Mouse (Mus musculus) cortical plate, adult 2 months (tissue): ENCODE data around the gene Ssr1. TPM values are rescaled to one million over a fixed set of nuclear protein-coding genes. Genes with fewer than 3 reads are reported as not detected.

Experiments
- H3K27ac ChIP-seq: fragments of 200-500 bp; 2 replicates; pipeline ENCODE4 v1.5.1; 2012; ENCODE audit warnings: low read length, control low read depth, inconsistent platforms; ENCODE audit not compliant: insufficient read depth
- H3K4me1 ChIP-seq: fragments of 200-500 bp; 2 replicates; pipeline ENCODE4 v1.6.1; 2011; ENCODE audit warnings: low read length; ENCODE audit not compliant: control insufficient read depth, insufficient read depth
- H3K4me3 ChIP-seq: fragments of 200-500 bp; 2 replicates; pipeline ENCODE4 v1.5.1; 2011; ENCODE audit warnings: mild to moderate bottlenecking, low read length, control low read depth; ENCODE audit not compliant: insufficient read depth
- CTCF ChIP-seq: fragments of 200-500 bp; IDR thresholded peaks from 2 replicates; pipeline ENCODE4 v1.5.1; 2011; ENCODE audit warnings: mild to moderate bottlenecking, control low read depth, low read length; ENCODE audit not compliant: insufficient read depth; ENCODE audit errors: extremely low read depth
- POLR2A ChIP-seq: fragments of 200-500 bp; IDR thresholded peaks from 2 replicates; pipeline ENCODE4 v1.6.1; 2011; ENCODE audit warnings: mild to moderate bottlenecking, low read length, control low read depth; ENCODE audit not compliant: insufficient read depth; ENCODE audit errors: extremely low read depth
- polyA plus RNA-seq: library from polyadenylated mRNA; depleted of rRNA; stranded (reverse); fragments of >200 nt; gene quantifications from 2 replicates; pipeline ENCODE4 v1.2.3, GENCODE M21; 2012

Ssr1 gene
- polyA plus RNA-seq, 1 experiment = 28.0 TPM

DNA sequence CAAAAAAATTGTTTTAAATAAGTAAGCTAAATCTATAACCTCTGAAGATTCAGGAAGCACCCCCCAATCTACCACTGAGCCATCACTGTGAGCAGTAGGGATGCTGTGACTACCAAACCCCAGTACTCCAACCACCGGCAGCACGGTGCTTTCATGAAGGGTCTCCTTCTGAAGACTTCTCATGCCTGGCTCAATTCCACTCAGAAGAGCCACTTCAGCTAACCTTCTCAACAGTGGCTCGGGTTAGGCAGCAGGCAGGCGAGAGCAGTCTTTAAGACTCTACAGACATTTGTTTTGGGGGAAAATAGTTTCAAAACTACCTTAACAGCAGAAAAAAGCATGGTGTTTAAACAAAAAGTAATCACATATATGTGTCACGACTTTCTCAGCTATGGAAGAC is 13.0 kb downstream of the Ssr1 start:
- Histone ChIP-seq H3K4me1 (no peaks in the 10 kb centered on the region), H3K4me3 (no peak overlapping the region), H3K27ac (no peak overlapping the region)
- TF ChIP-seq POLR2A = no peak
- TF ChIP-seq CTCF = no peak

DNA sequence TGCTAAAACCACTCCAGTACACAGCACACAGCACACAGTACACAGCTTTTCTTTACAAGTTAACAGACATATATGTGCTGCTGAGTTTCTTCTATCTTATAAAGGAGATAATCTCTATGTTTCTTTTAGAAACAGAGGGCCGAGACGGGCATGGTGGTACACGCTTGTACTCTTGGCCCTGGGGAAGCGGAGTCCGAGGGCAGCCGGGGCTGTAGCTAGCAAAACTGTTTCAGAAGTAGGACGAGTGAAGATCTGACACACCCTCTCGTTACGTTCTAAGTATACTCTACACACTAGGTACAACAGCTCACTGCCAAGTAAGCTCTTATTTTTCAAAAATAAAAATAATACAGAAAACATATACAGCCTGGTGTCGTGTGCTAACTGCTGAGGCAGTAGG is 13.7 kb downstream of the Ssr1 start:
- Histone ChIP-seq H3K27ac (no peak overlapping the region), H3K4me1 (no peaks in the 10 kb centered on the region), H3K4me3 (no peak overlapping the region)
- TF ChIP-seq CTCF (no peak), POLR2A (no peak)

- Histone ChIP-seq H3K4me3 (no peak overlapping the region), H3K27ac (no peak overlapping the region), H3K4me1 (no peaks in the 10 kb centered on the region)
- TF ChIP-seq CTCF (no peak), POLR2A (no peak)
These were observed 14.5 kb downstream of the Ssr1 start for GRCm38 (mm10) chr13:37979506-37979905.

DNA sequence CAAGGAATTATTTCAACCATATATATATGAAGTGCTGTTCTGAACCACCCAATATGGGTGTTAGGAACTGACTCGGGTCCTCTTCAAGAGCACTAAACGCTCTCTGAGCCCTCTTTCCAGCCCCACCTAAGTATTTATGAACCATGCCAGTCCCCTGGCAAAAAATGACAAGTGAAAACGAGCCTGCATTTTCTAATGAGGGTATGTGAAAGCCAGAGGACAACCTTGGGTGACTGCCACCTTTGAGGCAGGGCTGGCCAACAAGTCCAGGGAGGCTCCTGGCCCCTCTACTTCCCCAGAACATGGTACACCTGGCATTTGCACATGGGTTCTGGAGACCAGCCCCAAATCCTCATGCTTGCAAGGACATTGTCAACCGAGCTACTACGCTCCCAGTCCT is 19.3 kb downstream of the Ssr1 start:
- Histone ChIP-seq H3K27ac (no peak overlapping the region), H3K4me3 (no peak overlapping the region), H3K4me1 (no peaks in the 10 kb centered on the region)
- TF ChIP-seq POLR2A = no peak
- no peak for TF ChIP-seq CTCF

- Histone ChIP-seq H3K27ac (no peak overlapping the region), H3K4me3 (no peak overlapping the region), H3K4me1 (no peaks in the 10 kb centered on the region; the same call in 1 of the 2 replicates)
- no peak for TF ChIP-seq POLR2A
- no peak for TF ChIP-seq CTCF
These were observed 20.0 kb downstream of the Ssr1 start for GRCm38 (mm10) chr13:37974036-37974435.

- TF ChIP-seq POLR2A = no peak
- peak; percentile 15; the same call in 1 of the 2 replicates for TF ChIP-seq CTCF
- Histone ChIP-seq H3K27ac (no peak overlapping the region), H3K4me3 (no peak overlapping the region), H3K4me1 (no peaks in the 10 kb centered on the region; the same call in 1 of the 2 replicates)
These were observed 23.0 kb downstream of the Ssr1 start for GRCm38 (mm10) chr13:37970887-37971530.

DNA sequence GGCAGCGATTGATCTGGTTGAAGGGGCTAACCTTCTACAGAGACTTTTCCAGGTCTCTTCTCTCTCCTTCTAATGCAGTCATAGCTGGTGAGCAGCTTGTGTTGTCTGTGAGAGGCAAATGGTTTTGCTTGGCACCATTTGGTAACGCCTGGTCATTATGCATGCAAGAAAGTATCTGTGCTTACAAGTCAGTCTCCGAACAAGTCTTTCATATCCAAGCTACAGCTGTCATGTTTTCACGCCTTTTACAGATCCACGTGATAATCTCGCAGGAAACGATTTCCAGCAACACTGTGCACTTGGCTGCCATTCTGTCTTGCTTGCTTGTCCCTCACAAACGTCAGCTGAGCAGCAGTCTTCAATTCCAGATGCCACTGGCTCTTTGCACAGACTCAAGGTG is 24.0 kb downstream of the Ssr1 start:
- Histone ChIP-seq H3K4me1 (no peaks in the 10 kb centered on the region; the same call in 1 of the 2 replicates), H3K27ac (no peak overlapping the region), H3K4me3 (no peak overlapping the region)
- no peak for TF ChIP-seq POLR2A
- TF ChIP-seq CTCF = no peak

GRCm38 (mm10) chr13:37969337-37969736 is 24.7 kb downstream of the Ssr1 start:
- TF ChIP-seq POLR2A = no peak
- TF ChIP-seq CTCF = peak; percentile 86
- H3K4me1 ChIP-seq = no peaks in the 10 kb centered on the region; the same call in 1 of the 2 replicates
- H3K4me3 ChIP-seq = no peak overlapping the region
- no peak overlapping the region for H3K27ac ChIP-seq

DNA sequence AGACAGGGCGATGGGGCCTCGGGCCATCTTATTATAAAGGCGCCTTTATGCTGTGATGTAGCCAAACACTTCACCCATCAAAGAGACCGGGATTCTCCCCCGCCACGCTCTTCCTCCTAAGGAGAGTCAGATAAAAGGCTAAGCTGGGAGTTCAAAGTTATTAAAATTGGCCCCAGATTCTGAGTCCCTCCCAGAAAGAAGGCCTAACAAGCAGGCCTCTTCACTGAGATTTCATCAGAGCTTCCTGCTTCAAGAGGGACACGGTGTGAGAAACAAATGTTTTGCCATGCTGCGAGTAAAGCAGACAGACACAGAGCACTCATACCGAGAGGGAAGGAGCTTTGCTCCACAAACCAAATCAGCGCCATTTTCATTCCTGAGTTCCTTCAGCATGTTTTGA is 26.5 kb downstream of the Ssr1 start:
- Histone ChIP-seq H3K4me3 (no peak overlapping the region), H3K27ac (no peak overlapping the region), H3K4me1 (peaks cover 2% of the 10 kb centered on the region; the same call in 1 of the 2 replicates)
- no peak for TF ChIP-seq CTCF
- no peak for TF ChIP-seq POLR2A

- no peak overlapping the region for H3K4me3 ChIP-seq
- H3K27ac ChIP-seq = no peak overlapping the region
- TF ChIP-seq POLR2A = no peak
- TF ChIP-seq CTCF = no peak
- H3K4me1 ChIP-seq = peaks cover 2% of the 10 kb centered on the region; the same call in 1 of the 2 replicates
These were observed 27.0 kb downstream of the Ssr1 start for GRCm38 (mm10) chr13:37967052-37967437.
